Mouse (Mus musculus) sigmoid colon, adult 10 weeks (tissue): ENCODE data around the gene Timmdc1. TPM values are rescaled to one million over a fixed set of nuclear protein-coding genes. Genes with fewer than 3 reads are reported as not detected.

Experiments
- polyA plus RNA-seq: library from polyadenylated mRNA; stranded (reverse); fragments of 350-450 nt; fragmentation: Illumina TruSeq; extraction: RNeasy Lipid Tissue Mini Kit (QIAGEN cat#74804); gene quantifications from one replicate; pipeline ENCODE4 v1.2.3, GENCODE M21; 2014; ENCODE audit warnings: low read depth, low replicate concordance

Timmdc1 gene
- polyA plus RNA-seq: 13.2 TPM

DNA sequence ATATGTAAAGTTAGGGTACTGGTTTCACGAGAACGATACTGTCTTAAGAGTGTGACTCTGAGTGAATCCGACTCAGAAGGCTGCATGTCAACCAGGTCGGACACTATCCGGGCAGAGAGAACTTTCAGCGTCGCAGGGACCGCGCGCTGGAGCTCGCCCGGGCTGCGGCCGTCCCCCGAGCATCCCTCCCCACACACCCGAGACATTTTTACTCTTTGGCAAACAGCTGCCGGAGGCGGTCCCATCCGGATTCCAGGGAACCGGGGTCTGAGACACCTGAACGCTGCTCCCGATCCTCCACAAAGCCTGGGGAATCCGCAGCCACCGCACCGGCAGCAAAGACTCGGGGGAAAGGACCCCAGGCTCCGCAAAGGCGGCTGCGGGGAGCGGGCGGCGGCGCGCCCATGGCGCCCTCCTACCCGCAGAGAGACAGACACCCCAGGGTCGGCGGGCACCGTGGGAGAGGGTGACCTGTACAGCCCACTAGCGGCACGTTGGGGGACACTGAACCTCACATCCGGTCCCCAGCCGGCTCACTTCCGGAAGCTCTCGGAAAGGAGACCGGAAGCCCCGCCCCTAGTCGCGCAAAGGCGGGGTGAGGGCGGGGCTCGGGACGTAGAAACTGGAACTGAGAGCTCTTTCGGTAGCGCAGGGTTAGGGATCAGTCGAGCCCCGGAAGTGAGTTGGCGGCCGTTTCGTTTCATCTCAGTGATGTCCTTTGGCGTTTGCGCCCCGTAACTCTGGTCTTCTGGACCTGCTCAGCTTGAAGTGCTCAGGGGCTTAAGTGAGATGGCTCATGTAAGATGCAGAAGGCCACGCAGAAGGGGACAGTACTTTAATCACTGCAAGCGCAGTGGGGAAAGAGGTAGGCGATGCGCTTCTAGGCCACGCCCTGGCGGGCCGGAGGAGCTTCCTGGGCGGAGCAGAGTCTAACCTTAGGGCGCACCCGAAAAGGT, at the start of gene Timmdc1:
Gene Timmdc1, minus strand, starts transcription at position 535 of the 956 bp plus-strand sequence.

DNA sequence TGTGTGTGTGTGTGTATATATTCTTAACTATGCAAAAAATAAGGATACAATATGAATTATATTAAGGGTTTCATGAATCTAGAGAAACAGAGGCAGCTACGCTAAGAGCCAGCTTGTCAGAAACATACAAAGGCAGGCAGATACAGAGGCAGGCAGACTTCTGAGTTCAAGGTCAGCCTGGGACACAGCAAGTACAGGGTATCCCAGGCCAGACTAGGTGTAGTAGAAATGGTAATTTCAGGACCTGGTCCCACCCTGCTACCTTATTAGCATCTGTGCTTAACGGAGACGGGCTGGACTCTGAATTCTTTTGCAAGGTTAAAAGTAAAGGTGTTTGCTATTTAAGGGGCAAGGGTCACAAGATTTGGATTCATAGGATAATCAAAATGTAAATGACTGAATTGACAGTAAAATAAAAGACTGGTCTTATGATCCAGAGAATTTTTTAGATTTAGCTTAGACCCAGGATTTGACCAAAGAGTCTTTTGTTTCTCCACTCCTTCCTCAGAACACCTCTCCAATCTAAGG, 35.8 kb upstream of the Timmdc1 start, which contains the start of gene Tmem39a:
Gene Tmem39a, plus strand, starts transcription at position 478 of the 528 bp plus-strand sequence.

GRCm38 (mm10) chr16:38549479-38550396, 27.3 kb upstream of the Timmdc1 start, which contains the start of gene Poglut1:
Gene Poglut1 (minus strand): TSS chr16:38550258.

GRCm38 (mm10) chr16:38455511-38456418, 66.7 kb downstream of the Timmdc1 start, which contains the start of gene Cd80:
Gene Cd80 (plus strand): TSS chr16:38455561.

DNA sequence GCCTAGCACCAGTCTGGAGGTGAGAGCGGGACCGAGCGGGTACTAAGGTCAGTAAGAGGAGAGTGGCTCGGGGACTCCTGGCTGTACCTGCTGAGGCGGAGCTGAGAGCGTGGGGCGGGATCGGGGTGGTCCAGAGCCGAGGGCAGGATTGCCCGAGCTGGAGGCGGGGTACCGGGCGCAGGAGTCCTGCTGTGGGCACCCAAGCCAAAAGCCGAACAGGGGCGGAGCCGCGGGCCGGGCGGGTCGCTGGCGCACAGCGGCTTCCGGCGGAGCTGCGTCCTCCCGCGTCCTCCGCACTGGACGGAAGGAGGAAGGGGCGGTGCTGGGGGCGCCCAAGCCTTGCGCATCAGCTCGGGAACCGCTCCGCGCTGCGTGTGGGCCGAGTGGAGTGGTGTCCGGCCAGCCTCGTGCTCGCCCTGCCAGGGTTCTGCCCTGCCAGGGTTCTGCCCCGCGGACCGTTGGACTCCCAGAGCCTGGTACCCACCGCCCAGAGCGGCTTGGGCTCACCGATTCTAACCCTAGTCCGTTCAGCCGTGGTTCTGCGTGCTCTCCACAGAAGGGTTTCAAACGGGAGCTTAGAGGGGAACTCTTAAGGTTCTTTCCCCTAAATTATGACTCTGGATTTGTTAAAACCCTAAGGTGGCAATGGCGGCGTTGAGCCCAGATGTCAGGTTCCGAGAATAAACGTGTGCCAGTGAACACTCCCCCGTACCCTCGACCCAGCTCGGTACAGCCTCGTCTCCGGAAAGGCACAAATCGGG, 69.8 kb downstream of the Timmdc1 start, which contains the start of gene Adprh:
Gene Adprh, minus strand, starts transcription at position 262 of the 761 bp plus-strand sequence.

Other genes with a start within 250 kb of the Timmdc1 start
- gene Nr1i2, start 227.8 kb downstream of the Timmdc1 start, polyA plus RNA-seq: 11.5 TPM
- gene Maats1, start 180.5 kb downstream of the Timmdc1 start, polyA plus RNA-seq: 0.60 TPM
- 133 TPM for gene Cox17, start 175.7 kb downstream of the Timmdc1 start, polyA plus RNA-seq
- gene Gm21987, start 175.6 kb downstream of the Timmdc1 start, polyA plus RNA-seq: not detected
- gene Popdc2, start 160.5 kb downstream of the Timmdc1 start, polyA plus RNA-seq: 2.7 TPM
- gene Pla1a, start 89.5 kb downstream of the Timmdc1 start, polyA plus RNA-seq: 1.0 TPM
- 10.1 TPM for gene Adprh, start 70.0 kb downstream of the Timmdc1 start, polyA plus RNA-seq
- gene Cd80, start 67.1 kb downstream of the Timmdc1 start, polyA plus RNA-seq: 1.6 TPM
- gene Poglut1, start 27.6 kb upstream of the Timmdc1 start, polyA plus RNA-seq: 34.5 TPM
- gene Tmem39a, start 36.0 kb upstream of the Timmdc1 start, polyA plus RNA-seq: 60.2 TPM
- 5.5 TPM for gene Arhgap31, start 190.6 kb upstream of the Timmdc1 start, polyA plus RNA-seq
- gene B4galt4, start 219.6 kb upstream of the Timmdc1 start, polyA plus RNA-seq: 89.1 TPM